Mouse (Mus musculus): ENCODE measurements around the gene Actl11. TPM values are rescaled to one million over a fixed set of nuclear protein-coding genes. Genes with fewer than 3 reads are reported as not detected.

Actl11 gene
- polyA plus RNA-seq, 1 experiment from 2014 or later = not detected

- Histone ChIP-seq H3K36me3 (replicated peaks) (peaks cover 18% of the 10 kb centered on the region), H3K9me3 (no peaks in the 10 kb centered on the region), H3K27ac (replicated peaks) (peak overlapping the region; percentile 90), H3K27me3 (replicated peaks; ENCODE audit: low read depth, poor library complexity, severe bottlenecking) (no peaks in the 10 kb centered on the region), H3K4me1 (peaks cover 32% of the 10 kb centered on the region), H3K4me3 (peak overlapping the region; percentile 90)
- peak; percentile 94 for DNase-seq (ENCODE audit: low spot score)
- WGBS = 14% methylated on average over 45 of the region's 45 CpGs
These were observed 22.4 kb downstream of the Actl11 start for GRCm38 (mm10) chr9:107950460-107951355.

DNA sequence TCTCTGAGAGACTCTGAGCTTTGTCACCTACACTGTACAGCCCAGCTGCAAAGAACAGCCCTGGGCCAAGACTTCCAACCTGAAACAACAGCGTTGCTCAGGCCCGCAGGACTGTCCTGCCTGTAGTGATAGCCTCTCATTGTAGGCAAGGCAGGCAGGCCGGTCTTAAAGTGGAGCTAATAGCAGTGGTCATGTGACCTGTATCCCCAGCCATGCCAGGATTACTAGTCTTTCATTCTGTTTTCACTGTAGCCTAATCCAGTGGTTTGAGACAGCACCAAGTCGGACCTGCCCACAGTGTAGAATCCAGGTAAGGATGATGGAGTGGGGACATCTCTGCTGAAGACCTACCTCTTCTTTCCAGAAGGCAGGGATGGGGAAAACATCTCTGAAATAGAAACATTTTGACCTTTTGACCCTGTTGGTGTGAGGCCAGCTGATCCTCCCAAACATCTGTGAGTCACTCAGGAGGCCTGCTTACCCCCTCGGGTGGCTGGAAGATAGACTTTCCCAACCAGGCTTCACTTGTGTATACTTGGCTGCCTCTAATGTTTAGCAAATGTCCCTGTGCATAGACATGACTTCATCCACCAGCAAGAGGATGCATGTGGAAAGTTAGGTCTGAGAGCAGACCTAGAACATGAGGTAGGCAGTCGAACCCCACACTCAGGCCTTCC lies 27.5 kb downstream of the Actl11 start:
- 77% methylated on average over 6 of the region's 6 CpGs for WGBS
- Histone ChIP-seq H3K36me3 (replicated peaks) (peaks cover 64% of the 10 kb centered on the region), H3K27ac (replicated peaks) (no peak overlapping the region)

GRCm38 (mm10) chr9:107957141-107957540 lies 28.9 kb downstream of the Actl11 start:
- H3K9me3 ChIP-seq = no peaks in the 10 kb centered on the region
- H3K27ac ChIP-seq (replicated peaks) = no peak overlapping the region
- H3K4me1 ChIP-seq = peaks cover 12% of the 10 kb centered on the region
- no peaks in the 10 kb centered on the region for H3K27me3 ChIP-seq (replicated peaks; ENCODE audit: low read depth, poor library complexity, severe bottlenecking)
- DNase-seq (ENCODE audit: low spot score) = no peak
- peaks cover 78% of the 10 kb centered on the region for H3K36me3 ChIP-seq (replicated peaks)
- 72% methylated on average over 6 of the region's 6 CpGs for WGBS
- H3K4me3 ChIP-seq = no peak overlapping the region

More for the DNA sequence above, 27.5 kb downstream of the Actl11 start:
- Histone ChIP-seq H3K4me1 (peaks cover 22% of the 10 kb centered on the region), H3K27me3 (replicated peaks; ENCODE audit: low read depth, poor library complexity, severe bottlenecking) (no peaks in the 10 kb centered on the region), H3K9me3 (no peaks in the 10 kb centered on the region), H3K4me3 (no peak overlapping the region)
- no peak for DNase-seq (ENCODE audit: low spot score)

GRCm38 (mm10) chr9:107959896-107960295 lies 31.6 kb downstream of the Actl11 start:
- no peaks in the 10 kb centered on the region for H3K27me3 ChIP-seq (replicated peaks; ENCODE audit: low read depth, poor library complexity, severe bottlenecking)
- H3K36me3 ChIP-seq (replicated peaks) = peaks cover 99% of the 10 kb centered on the region
- WGBS = 79% methylated on average over 6 of the region's 6 CpGs
- H3K4me3 ChIP-seq = no peak overlapping the region
- H3K9me3 ChIP-seq = no peaks in the 10 kb centered on the region
- H3K4me1 ChIP-seq = 0 out of 2 replicates have a peak, but pooled peaks cover 4% of the 10 kb centered on the region
- DNase-seq (ENCODE audit: low spot score) = no peak
- no peak overlapping the region for H3K27ac ChIP-seq (replicated peaks)

- Histone ChIP-seq H3K9me3 (no peaks in the 10 kb centered on the region), H3K4me3 (no peak overlapping the region), H3K27ac (replicated peaks) (no peak overlapping the region), H3K27me3 (replicated peaks; ENCODE audit: low read depth, poor library complexity, severe bottlenecking) (no peaks in the 10 kb centered on the region), H3K36me3 (replicated peaks) (peaks cover 100% of the 10 kb centered on the region), H3K4me1 (0 out of 2 replicates have a peak, but pooled peaks cover 4% of the 10 kb centered on the region)
- WGBS = 77% methylated on average over 4 of the region's 4 CpGs
- DNase-seq (ENCODE audit: low spot score) = no peak
These were observed 32.7 kb downstream of the Actl11 start for GRCm38 (mm10) chr9:107960928-107961327.

GRCm38 (mm10) chr9:107961351-107961762 lies 33.1 kb downstream of the Actl11 start:
- H3K4me1 ChIP-seq = 0 out of 2 replicates have a peak, but pooled peaks cover 4% of the 10 kb centered on the region
- peaks cover 100% of the 10 kb centered on the region for H3K36me3 ChIP-seq (replicated peaks)
- H3K4me3 ChIP-seq = no peak overlapping the region
- no peak for DNase-seq (ENCODE audit: low spot score)
- WGBS = 90% methylated on average over 10 of the region's 10 CpGs
- H3K27me3 ChIP-seq (replicated peaks; ENCODE audit: low read depth, poor library complexity, severe bottlenecking) = no peaks in the 10 kb centered on the region
- no peaks in the 10 kb centered on the region for H3K9me3 ChIP-seq
- no peak overlapping the region for H3K27ac ChIP-seq (replicated peaks)

- Histone ChIP-seq H3K4me3 (no peak overlapping the region), H3K9me3 (no peaks in the 10 kb centered on the region), H3K36me3 (replicated peaks) (peaks cover 100% of the 10 kb centered on the region), H3K4me1 (0 out of 2 replicates have a peak, but pooled peaks cover 4% of the 10 kb centered on the region), H3K27ac (replicated peaks) (no peak overlapping the region), H3K27me3 (replicated peaks; ENCODE audit: low read depth, poor library complexity, severe bottlenecking) (no peaks in the 10 kb centered on the region)
- DNase-seq (ENCODE audit: low spot score) = no peak
- 59% methylated on average over 5 of the region's 5 CpGs for WGBS
These were observed 33.6 kb downstream of the Actl11 start for GRCm38 (mm10) chr9:107961881-107962280.

DNA sequence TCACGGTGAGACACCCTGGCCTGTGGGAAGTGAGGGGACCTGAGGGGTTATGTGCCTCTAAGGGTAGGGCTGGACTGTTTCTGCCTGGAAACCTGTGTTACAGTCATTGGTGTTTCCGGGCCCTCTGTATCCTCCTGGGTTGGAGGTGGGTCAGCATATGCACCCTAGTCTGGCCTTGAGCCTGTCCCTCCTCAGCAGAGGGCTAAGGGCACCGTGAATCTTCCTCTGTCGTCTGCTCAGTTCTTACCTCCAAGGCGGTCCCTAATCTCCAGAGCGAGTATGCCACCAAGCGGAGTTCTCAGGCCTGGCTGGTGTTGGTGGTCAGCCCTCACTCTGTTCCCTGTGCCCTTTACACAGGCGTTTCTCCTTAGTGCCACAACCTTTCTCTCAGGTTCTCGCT lies 34.6 kb downstream of the Actl11 start:
- H3K27ac ChIP-seq (replicated peaks) = 0 out of 2 replicates have a peak overlapping the region, but pooled peaks have one; percentile 7
- H3K36me3 ChIP-seq (replicated peaks) = peaks cover 99% of the 10 kb centered on the region
- WGBS = 93% methylated on average over 9 of the region's 9 CpGs
- 0 out of 2 replicates have a peak, but pooled peaks cover 4% of the 10 kb centered on the region for H3K4me1 ChIP-seq
- H3K4me3 ChIP-seq = no peak overlapping the region
- H3K9me3 ChIP-seq = no peaks in the 10 kb centered on the region
- no peaks in the 10 kb centered on the region for H3K27me3 ChIP-seq (replicated peaks; ENCODE audit: low read depth, poor library complexity, severe bottlenecking)
- DNase-seq (ENCODE audit: low spot score) = no peak

DNA sequence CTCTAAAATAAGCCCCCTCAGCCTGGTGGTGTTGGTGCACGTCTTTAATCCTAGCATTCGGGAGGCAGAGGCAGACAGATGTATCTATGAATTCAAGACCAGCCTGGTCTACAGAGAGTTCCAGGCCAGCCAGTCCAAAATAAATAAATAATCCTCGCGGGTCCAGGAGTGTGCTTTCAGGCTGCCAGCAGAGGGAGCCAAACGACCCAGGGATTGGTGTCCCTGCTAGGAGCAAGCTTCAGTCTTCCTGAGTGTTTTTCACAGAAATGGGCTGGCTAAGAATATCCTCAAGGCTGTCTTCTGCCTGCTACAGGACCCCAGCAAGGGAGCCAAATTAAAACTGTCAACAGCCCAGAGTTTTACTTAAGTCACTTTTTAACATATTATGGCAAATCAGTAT lies 35.4 kb downstream of the Actl11 start:
- Histone ChIP-seq H3K27ac (replicated peaks) (peak overlapping the region; percentile 21), H3K4me1 (0 out of 2 replicates have a peak, but pooled peaks cover 3% of the 10 kb centered on the region), H3K9me3 (no peaks in the 10 kb centered on the region), H3K36me3 (replicated peaks) (peaks cover 99% of the 10 kb centered on the region), H3K4me3 (0 out of 2 replicates have a peak overlapping the region, but pooled peaks have one; percentile 11), H3K27me3 (replicated peaks; ENCODE audit: low read depth, poor library complexity, severe bottlenecking) (no peaks in the 10 kb centered on the region)
- 22% methylated on average over 5 of the region's 5 CpGs for WGBS
- peak; percentile 88 for DNase-seq (ENCODE audit: low spot score)

- H3K36me3 ChIP-seq (replicated peaks) = peaks cover 99% of the 10 kb centered on the region
- 92% methylated on average over 9 of the region's 9 CpGs for WGBS
These were observed 36.4 kb downstream of the Actl11 start for GRCm38 (mm10) chr9:107964681-107965080.

GRCm38 (mm10) chr9:107966676-107967075 lies 38.4 kb downstream of the Actl11 start:
- Histone ChIP-seq H3K4me3 (no peak overlapping the region), H3K9me3 (no peaks in the 10 kb centered on the region), H3K27ac (replicated peaks) (no peak overlapping the region), H3K27me3 (replicated peaks; ENCODE audit: low read depth, poor library complexity, severe bottlenecking) (no peaks in the 10 kb centered on the region), H3K36me3 (replicated peaks) (peaks cover 99% of the 10 kb centered on the region), H3K4me1 (0 out of 2 replicates have a peak, but pooled peaks cover 3% of the 10 kb centered on the region)
- DNase-seq (ENCODE audit: low spot score) = no peak
- 85% methylated on average over 10 of the region's 10 CpGs for WGBS

More at GRCm38 (mm10) chr9:107964681-107965080, 36.4 kb downstream of the Actl11 start:
- no peaks in the 10 kb centered on the region for H3K27me3 ChIP-seq (replicated peaks; ENCODE audit: low read depth, poor library complexity, severe bottlenecking)
- H3K9me3 ChIP-seq = no peaks in the 10 kb centered on the region
- no peak overlapping the region for H3K27ac ChIP-seq (replicated peaks)
- no peaks in the 10 kb centered on the region for H3K4me1 ChIP-seq
- DNase-seq (ENCODE audit: low spot score) = no peak
- H3K4me3 ChIP-seq = no peak overlapping the region

GRCm38 (mm10) chr9:107967437-107967836 lies 39.2 kb downstream of the Actl11 start:
- H3K27ac ChIP-seq (replicated peaks) = no peak overlapping the region
- 83% methylated on average over 6 of the region's 6 CpGs for WGBS
- H3K4me3 ChIP-seq = no peak overlapping the region
- H3K9me3 ChIP-seq = no peaks in the 10 kb centered on the region
- 0 out of 2 replicates have a peak, but pooled peaks cover 3% of the 10 kb centered on the region for H3K4me1 ChIP-seq
- DNase-seq (ENCODE audit: low spot score) = no peak
- H3K27me3 ChIP-seq (replicated peaks; ENCODE audit: low read depth, poor library complexity, severe bottlenecking) = no peaks in the 10 kb centered on the region
- peaks cover 99% of the 10 kb centered on the region for H3K36me3 ChIP-seq (replicated peaks)

Data from embryonic facial prominence, embryonic 10.5 days (tissue).